In the genomic region with DNA sequence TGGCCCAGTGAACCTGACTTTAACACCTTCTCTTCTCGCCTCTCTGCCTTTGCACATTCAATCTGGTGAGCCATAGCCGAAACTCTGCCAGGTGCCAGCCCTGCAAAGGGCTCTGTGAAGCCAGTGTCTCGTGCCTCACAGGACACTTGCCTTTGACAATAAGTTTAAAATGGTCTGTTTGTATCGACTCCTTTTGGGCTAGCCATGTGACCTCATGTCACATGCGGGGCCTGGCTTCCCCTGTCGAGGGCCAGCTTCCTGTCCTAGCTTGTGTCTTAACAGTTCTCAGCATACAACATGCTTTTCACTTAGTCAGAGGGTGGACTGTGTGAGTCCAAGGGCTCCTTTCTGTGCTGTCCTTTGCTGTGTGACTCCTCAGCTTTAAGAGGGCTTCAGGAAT, we compare ENCODE assay signal across 37 mouse cellular contexts. TPM values are rescaled to one million over a fixed set of nuclear protein-coding genes. Genes with fewer than 3 reads are reported as not detected.
DNase-seq lines count a peak whose midpoint lies in the region; ATAC-seq and TF ChIP-seq lines count a peak whose summit lies in the region.
"Had no signal": no experiment of that assay in that cellular context is flagged by ENCODE, and none has a peak within 500 bp of the region (broad histone marks: within the 10 kb centered on the region; RNA-seq: fewer than 3 reads in every experiment).

No protein-coding gene starts in this region.

- WGBS in embryonic facial prominence, embryonic 13.5 days: 73% methylated on average over 6 of the region's 6 CpGs
- WGBS in embryonic facial prominence, embryonic 10.5 days: 72% methylated on average over 6 of the region's 6 CpGs
- WGBS in liver, postnatal 0 days (ENCODE audit: insufficient replicate concordance): 47% methylated on average over 6 of the region's 6 CpGs
- 54% methylated on average over 6 of the region's 6 CpGs for WGBS in liver, embryonic 11.5 days
- 32% methylated on average over 6 of the region's 6 CpGs for WGBS in bone marrow, adult 2 months
- 70% methylated on average over 6 of the region's 6 CpGs for WGBS in kidney, embryonic 16.5 days

- H3K27me3 ChIP-seq in embryonic facial prominence, embryonic 13.5 days: peaks cover 2% of the 10 kb centered on the region; the same call in 1 of the 2 replicates
- peaks cover 34% of the 10 kb centered on the region for H3K27me3 ChIP-seq in embryonic facial prominence, embryonic 10.5 days (replicated peaks; ENCODE audit: low read depth, poor library complexity, severe bottlenecking)
- H3K27me3 ChIP-seq in liver, postnatal 0 days (ENCODE audit: insufficient read depth, low read length): no peaks in the 10 kb centered on the region
- H3K27me3 ChIP-seq in liver, embryonic 11.5 days (replicated peaks; ENCODE audit: control insufficient read depth, insufficient read depth, low read length): 0 out of 2 replicates have a peak, but pooled peaks cover under 1% of the 10 kb centered on the region
- H3K27me3 ChIP-seq in kidney, embryonic 16.5 days (ENCODE audit: insufficient read depth, low read length): no peaks in the 10 kb centered on the region
- H3K27me3 ChIP-seq: limb, embryonic 15.5 days; neural tube, embryonic 15.5 days had no signal

- H3K4me3 ChIP-seq in embryonic facial prominence, embryonic 13.5 days: no peak overlapping the region
- H3K4me3 ChIP-seq in embryonic facial prominence, embryonic 10.5 days: no peak overlapping the region
- no peak overlapping the region for H3K4me3 ChIP-seq in liver, postnatal 0 days (ENCODE audit: low read depth, low read length)
- H3K4me3 ChIP-seq in liver, embryonic 11.5 days (ENCODE audit: low read depth, low read length): no peak overlapping the region
- H3K4me3 ChIP-seq in bone marrow, adult 2 months (replicated peaks; ENCODE audit: control insufficient read depth, low read depth, low read length): no peak overlapping the region
- no peak overlapping the region for H3K4me3 ChIP-seq in kidney, embryonic 16.5 days (ENCODE audit: low read length)
- H3K4me3 ChIP-seq: forebrain, embryonic 13.5 days; heart, embryonic 15.5 days; hindbrain, embryonic 13.5 days; kidney, embryonic 15.5 days; layer of hippocampus, adult 2 months; left cerebral cortex, adult 2 months; limb, embryonic 15.5 days; midbrain, embryonic 13.5 days; neural tube, embryonic 15.5 days had no signal

- DNase-seq in embryonic facial prominence, embryonic 10.5 days (ENCODE audit: low spot score): no peak
- no peak for DNase-seq in liver, postnatal 0 days
- no peak for DNase-seq in liver, embryonic 11.5 days (ENCODE audit: low spot score)
- DNase-seq: adrenal gland, adult 2 months; cerebellum, adult 11 months; gastrocnemius, postnatal 10 days; heart, postnatal 36 days; kidney, adult 18-20 months; kidney, postnatal 36 days; lung, embryonic 14.5 days; lung, postnatal 14 days; retina, postnatal 1 day had no signal

- ATAC-seq in embryonic facial prominence, embryonic 13.5 days (ENCODE audit: insufficient number of reproducible peaks, insufficient read depth, low FRiP score, low TSS enrichment, low read depth): no peak
- ATAC-seq in liver, postnatal 0 days: 0 out of 2 replicates have a peak, but pooled peaks have one; percentile 7
- ATAC-seq in liver, embryonic 11.5 days (replicated peaks; ENCODE audit: low FRiP score): no peak
- ATAC-seq in megakaryocyte, adult 5-6 weeks (ENCODE audit: poor library complexity, severe bottlenecking): peak; percentile 47; the same call in 1 of the 2 replicates
- ATAC-seq in megakaryocyte-erythroid progenitor cell, adult 5-6 weeks (replicated peaks; ENCODE audit: low FRiP score, low TSS enrichment, poor library complexity, severe bottlenecking): no peak
- ATAC-seq in kidney, embryonic 16.5 days (ENCODE audit: low FRiP score, low TSS enrichment): no peak
- ATAC-seq: forebrain, embryonic 13.5 days; midbrain, embryonic 13.5 days had no signal

- no peak for TF ChIP-seq CTCF in liver, postnatal 0 days (IDR thresholded peaks at IDR 0.05; ENCODE audit: low read depth)
- no peak for TF ChIP-seq CTCF in bone marrow, adult 2 months (IDR thresholded peaks at IDR 0.05; ENCODE audit: control insufficient read depth, insufficient read depth, low read length)

- 0 out of 2 replicates have a peak overlapping the region, but pooled peaks have one; percentile 2 for H3K9ac ChIP-seq in embryonic facial prominence, embryonic 13.5 days
- H3K9ac ChIP-seq in liver, postnatal 0 days (replicated peaks): no peak overlapping the region
- H3K9ac ChIP-seq in liver, embryonic 11.5 days (ENCODE audit: low read depth, low read length): no peak overlapping the region
- H3K9ac ChIP-seq in kidney, embryonic 16.5 days (replicated peaks; ENCODE audit: low read length): no peak overlapping the region
- H3K9ac ChIP-seq: heart, embryonic 15.5 days; hindbrain, embryonic 13.5 days; kidney, embryonic 15.5 days; limb, embryonic 15.5 days; liver, embryonic 14.5 days; lung, embryonic 14.5 days; midbrain, embryonic 13.5 days; neural tube, embryonic 15.5 days had no signal

- no peak for TF ChIP-seq EP300 in liver, postnatal 0 days (IDR thresholded peaks at IDR 0.05; ENCODE audit: low read depth)

- no peak overlapping the region for H3K4me2 ChIP-seq in embryonic facial prominence, embryonic 13.5 days
- no peak overlapping the region for H3K4me2 ChIP-seq in liver, postnatal 0 days (ENCODE audit: low read depth, low read length)
- H3K4me2 ChIP-seq in liver, embryonic 11.5 days: no peak overlapping the region
- H3K4me2 ChIP-seq in kidney, embryonic 16.5 days (replicated peaks; ENCODE audit: low read depth, low read length): no peak overlapping the region
- H3K4me2 ChIP-seq: forebrain, embryonic 13.5 days; heart, embryonic 15.5 days; hindbrain, embryonic 13.5 days; kidney, embryonic 15.5 days; limb, embryonic 15.5 days; lung, embryonic 14.5 days; midbrain, embryonic 13.5 days; neural tube, embryonic 15.5 days had no signal

- TF ChIP-seq POLR2A in bone marrow, adult 2 months (IDR thresholded peaks at IDR 0.05; ENCODE audit: borderline replicate concordance, control insufficient read depth, low read depth, low read length): no peak

- peaks cover 12% of the 10 kb centered on the region; the same call in 1 of the 2 replicates for H3K36me3 ChIP-seq in embryonic facial prominence, embryonic 13.5 days
- no peaks in the 10 kb centered on the region for H3K36me3 ChIP-seq in embryonic facial prominence, embryonic 10.5 days (replicated peaks)
- no peaks in the 10 kb centered on the region for H3K36me3 ChIP-seq in liver, postnatal 0 days (replicated peaks; ENCODE audit: insufficient read depth, low read length)
- no peaks in the 10 kb centered on the region for H3K36me3 ChIP-seq in liver, embryonic 11.5 days (ENCODE audit: control insufficient read depth, insufficient read depth, low read length)
- no peaks in the 10 kb centered on the region; the same call in 1 of the 2 replicates for H3K36me3 ChIP-seq in kidney, embryonic 16.5 days (ENCODE audit: insufficient read depth, low read length)
- H3K36me3 ChIP-seq: heart, embryonic 15.5 days; midbrain, embryonic 13.5 days; neural tube, embryonic 15.5 days had no signal

- peaks cover 7% of the 10 kb centered on the region for H3K4me1 ChIP-seq in embryonic facial prominence, embryonic 13.5 days
- H3K4me1 ChIP-seq in embryonic facial prominence, embryonic 10.5 days: peaks cover 12% of the 10 kb centered on the region
- H3K4me1 ChIP-seq in liver, postnatal 0 days (ENCODE audit: insufficient read depth): peaks cover 18% of the 10 kb centered on the region
- peaks cover 19% of the 10 kb centered on the region for H3K4me1 ChIP-seq in liver, embryonic 11.5 days (replicated peaks; ENCODE audit: control insufficient read depth, insufficient read depth, low read length)
- H3K4me1 ChIP-seq in bone marrow, adult 2 months (ENCODE audit: control insufficient read depth, insufficient read depth, low read length): peaks cover 6% of the 10 kb centered on the region
- H3K4me1 ChIP-seq in kidney, embryonic 16.5 days (ENCODE audit: insufficient read depth, low read length): peaks cover 5% of the 10 kb centered on the region; the same call in 1 of the 2 replicates

- H3K9me3 ChIP-seq in embryonic facial prominence, embryonic 13.5 days: no peaks in the 10 kb centered on the region
- H3K9me3 ChIP-seq in embryonic facial prominence, embryonic 10.5 days: no peaks in the 10 kb centered on the region
- H3K9me3 ChIP-seq in liver, postnatal 0 days (ENCODE audit: low read length): no peaks in the 10 kb centered on the region
- H3K9me3 ChIP-seq in liver, embryonic 11.5 days (ENCODE audit: control insufficient read depth, low read length): no peaks in the 10 kb centered on the region
- H3K9me3 ChIP-seq in kidney, embryonic 16.5 days (ENCODE audit: low read length): no peaks in the 10 kb centered on the region
- H3K9me3 ChIP-seq: forebrain, embryonic 13.5 days; heart, embryonic 15.5 days; hindbrain, embryonic 13.5 days; kidney, embryonic 15.5 days; limb, embryonic 15.5 days; midbrain, embryonic 13.5 days; neural tube, embryonic 15.5 days had no signal

- H3K27ac ChIP-seq in embryonic facial prominence, embryonic 13.5 days: no peak overlapping the region
- H3K27ac ChIP-seq in embryonic facial prominence, embryonic 10.5 days (replicated peaks): no peak overlapping the region
- H3K27ac ChIP-seq in liver, postnatal 0 days (ENCODE audit: low read depth): no peak overlapping the region
- H3K27ac ChIP-seq in liver, embryonic 11.5 days (ENCODE audit: low read depth, low read length): no peak overlapping the region
- H3K27ac ChIP-seq in bone marrow, adult 2 months (ENCODE audit: control insufficient read depth, insufficient read depth, low read depth, low read length, poor library complexity): peak overlapping the region; percentile 52; the same call in 1 of the 2 replicates
- no peak overlapping the region for H3K27ac ChIP-seq in kidney, embryonic 16.5 days (ENCODE audit: low read length)
- H3K27ac ChIP-seq: forebrain, embryonic 13.5 days; heart, embryonic 15.5 days; hindbrain, embryonic 13.5 days; kidney, embryonic 15.5 days; layer of hippocampus, adult 2 months; left cerebral cortex, adult 2 months; limb, embryonic 15.5 days; liver, embryonic 14.5 days; midbrain, embryonic 13.5 days; neural tube, embryonic 15.5 days; stomach, postnatal 0 days had no signal

RNA-seq across cellular contexts. Expression of gene Ssh3, which starts 6.2 kb away (rescaled TPM):
- polyA plus RNA-seq in embryonic facial prominence, embryonic 13.5 days (2015; fragmentation: Nextera tagmentation; extraction: Ambion mirVana): 17.4 and 20.3 TPM in 2 replicates
- polyA plus RNA-seq in embryonic facial prominence, embryonic 10.5 days (2016; fragmentation: Nextera tagmentation; extraction: Ambion mirVana): 4.2 and 4.5 TPM in 2 replicates
- 3.3 and 3.4 TPM in 2 replicates for polyA plus RNA-seq in liver, postnatal 0 days (2015; fragmentation: Nextera tagmentation; extraction: Ambion mirVana)
- 3.2 and 3.3 TPM in 2 replicates for polyA plus RNA-seq in liver, embryonic 11.5 days (2014; fragmentation: Nextera tagmentation; extraction: Ambion mirVana)
- 16.9 and 20.7 TPM in 2 replicates for polyA plus RNA-seq in bone marrow, adult 2 months (2011; ENCODE audit: insufficient read depth, insufficient read length, low replicate concordance, missing spikeins)
- total RNA-seq in megakaryocyte, adult 5-6 weeks (2015): 15.9 and 16.5 TPM in 2 replicates
- total RNA-seq in megakaryocyte, adult 5-6 weeks (2017): 17.2 and 19.8 TPM in 2 replicates
- total RNA-seq in megakaryocyte-erythroid progenitor cell, adult 5-6 weeks (2014; fragmentation: Nextera tagmentation): 5.9 and 27.6 TPM in 2 replicates
- total RNA-seq in megakaryocyte-erythroid progenitor cell, adult 5-6 weeks (2017): 7.0 and 8.6 TPM in 2 replicates
- 22.9 and 24.3 TPM in 2 replicates for polyA plus RNA-seq in kidney, embryonic 16.5 days (2015; fragmentation: Nextera tagmentation; extraction: Ambion mirVana)

RNA-seq across cellular contexts. Expression of gene Ankrd13d, which starts 20.2 kb away (rescaled TPM):
- 12.6 and 13.5 TPM in 2 replicates for polyA plus RNA-seq in embryonic facial prominence, embryonic 13.5 days (2015; fragmentation: Nextera tagmentation; extraction: Ambion mirVana)
- polyA plus RNA-seq in embryonic facial prominence, embryonic 10.5 days (2016; fragmentation: Nextera tagmentation; extraction: Ambion mirVana): 6.3 and 7.6 TPM in 2 replicates
- 0.54 and 0.92 TPM in 2 replicates for polyA plus RNA-seq in liver, postnatal 0 days (2015; fragmentation: Nextera tagmentation; extraction: Ambion mirVana)
- 2.9 and 3.2 TPM in 2 replicates for polyA plus RNA-seq in liver, embryonic 11.5 days (2014; fragmentation: Nextera tagmentation; extraction: Ambion mirVana)
- polyA plus RNA-seq in bone marrow, adult 2 months (2011; ENCODE audit: insufficient read depth, insufficient read length, low replicate concordance, missing spikeins): 8.4 and 53.2 TPM in 2 replicates
- 6.5 and 7.2 TPM in 2 replicates for total RNA-seq in megakaryocyte, adult 5-6 weeks (2015)
- total RNA-seq in megakaryocyte, adult 5-6 weeks (2017): 8.7 and 10.5 TPM in 2 replicates
- 1.0 and 2.2 TPM in 2 replicates for total RNA-seq in megakaryocyte-erythroid progenitor cell, adult 5-6 weeks (2014; fragmentation: Nextera tagmentation)
- total RNA-seq in megakaryocyte-erythroid progenitor cell, adult 5-6 weeks (2017): 0.61 TPM in 1 of 2 replicates, not detected in the other
- 7.4 and 9.0 TPM in 2 replicates for polyA plus RNA-seq in kidney, embryonic 16.5 days (2015; fragmentation: Nextera tagmentation; extraction: Ambion mirVana)

RNA-seq across cellular contexts. Expression of gene Pold4, which starts 31.1 kb away (rescaled TPM):
- polyA plus RNA-seq in embryonic facial prominence, embryonic 13.5 days (2015; fragmentation: Nextera tagmentation; extraction: Ambion mirVana): 21.2 and 24.9 TPM in 2 replicates
- polyA plus RNA-seq in embryonic facial prominence, embryonic 10.5 days (2016; fragmentation: Nextera tagmentation; extraction: Ambion mirVana): 13.7 and 15.1 TPM in 2 replicates
- polyA plus RNA-seq in liver, postnatal 0 days (2015; fragmentation: Nextera tagmentation; extraction: Ambion mirVana): 28.5 and 31.1 TPM in 2 replicates
- polyA plus RNA-seq in liver, embryonic 11.5 days (2014; fragmentation: Nextera tagmentation; extraction: Ambion mirVana): 22.1 and 24.9 TPM in 2 replicates
- 31.7 and 54.7 TPM in 2 replicates for polyA plus RNA-seq in bone marrow, adult 2 months (2011; ENCODE audit: insufficient read depth, insufficient read length, low replicate concordance, missing spikeins)
- total RNA-seq in megakaryocyte, adult 5-6 weeks (2015): 98.9 and 105 TPM in 2 replicates
- total RNA-seq in megakaryocyte, adult 5-6 weeks (2017): 102 and 122 TPM in 2 replicates
- 20.0 and 22.3 TPM in 2 replicates for total RNA-seq in megakaryocyte-erythroid progenitor cell, adult 5-6 weeks (2014; fragmentation: Nextera tagmentation)
- 27.2 and 28.2 TPM in 2 replicates for total RNA-seq in megakaryocyte-erythroid progenitor cell, adult 5-6 weeks (2017)
- 34.2 and 36.3 TPM in 2 replicates for polyA plus RNA-seq in kidney, embryonic 16.5 days (2015; fragmentation: Nextera tagmentation; extraction: Ambion mirVana)

RNA-seq across cellular contexts. Expression of gene Grk2, which starts 43.3 kb away (rescaled TPM):
- polyA plus RNA-seq in embryonic facial prominence, embryonic 13.5 days (2015; fragmentation: Nextera tagmentation; extraction: Ambion mirVana): 17.0 and 19.6 TPM in 2 replicates
- polyA plus RNA-seq in embryonic facial prominence, embryonic 10.5 days (2016; fragmentation: Nextera tagmentation; extraction: Ambion mirVana): 12.5 and 14.8 TPM in 2 replicates
- 11.9 and 14.8 TPM in 2 replicates for polyA plus RNA-seq in liver, postnatal 0 days (2015; fragmentation: Nextera tagmentation; extraction: Ambion mirVana)
- 22.1 and 23.1 TPM in 2 replicates for polyA plus RNA-seq in liver, embryonic 11.5 days (2014; fragmentation: Nextera tagmentation; extraction: Ambion mirVana)
- 153 and 243 TPM in 2 replicates for polyA plus RNA-seq in bone marrow, adult 2 months (2011; ENCODE audit: insufficient read depth, insufficient read length, low replicate concordance, missing spikeins)
- total RNA-seq in megakaryocyte, adult 5-6 weeks (2015): 278 TPM in 2 replicates
- 231 and 296 TPM in 2 replicates for total RNA-seq in megakaryocyte, adult 5-6 weeks (2017)
- total RNA-seq in megakaryocyte-erythroid progenitor cell, adult 5-6 weeks (2014; fragmentation: Nextera tagmentation): 103 and 118 TPM in 2 replicates
- 81.8 and 93.1 TPM in 2 replicates for total RNA-seq in megakaryocyte-erythroid progenitor cell, adult 5-6 weeks (2017)
- polyA plus RNA-seq in kidney, embryonic 16.5 days (2015; fragmentation: Nextera tagmentation; extraction: Ambion mirVana): 15.9 and 20.0 TPM in 2 replicates

RNA-seq across cellular contexts. Expression of gene AC109138.7, which starts 48.6 kb away (rescaled TPM):
- polyA plus RNA-seq in embryonic facial prominence, embryonic 13.5 days (2015; fragmentation: Nextera tagmentation; extraction: Ambion mirVana): not detected in 2 replicates
- not detected in 2 replicates for polyA plus RNA-seq in embryonic facial prominence, embryonic 10.5 days (2016; fragmentation: Nextera tagmentation; extraction: Ambion mirVana)
- not detected in 2 replicates for polyA plus RNA-seq in liver, postnatal 0 days (2015; fragmentation: Nextera tagmentation; extraction: Ambion mirVana)
- not detected in 2 replicates for polyA plus RNA-seq in liver, embryonic 11.5 days (2014; fragmentation: Nextera tagmentation; extraction: Ambion mirVana)
- not detected in 2 replicates for polyA plus RNA-seq in bone marrow, adult 2 months (2011; ENCODE audit: insufficient read depth, insufficient read length, low replicate concordance, missing spikeins)
- not detected in 2 replicates for total RNA-seq in megakaryocyte, adult 5-6 weeks (2015)
- total RNA-seq in megakaryocyte, adult 5-6 weeks (2017): not detected in 2 replicates
- total RNA-seq in megakaryocyte-erythroid progenitor cell, adult 5-6 weeks (2014; fragmentation: Nextera tagmentation): 2.1 TPM in 1 of 2 replicates, not detected in the other
- total RNA-seq in megakaryocyte-erythroid progenitor cell, adult 5-6 weeks (2017): not detected in 2 replicates
- not detected in 2 replicates for polyA plus RNA-seq in kidney, embryonic 16.5 days (2015; fragmentation: Nextera tagmentation; extraction: Ambion mirVana)
- total RNA-seq: adrenal gland, adult 2 months; adrenal gland, postnatal 4 days; common myeloid progenitor, adult 5-6 weeks; gastrocnemius, postnatal 10 days; heart, postnatal 36 days; layer of hippocampus, adult 2 months; layer of hippocampus, postnatal 14 days; left cerebral cortex, adult 2 months; left cerebral cortex, postnatal 25 days; megakaryocyte progenitor cell, adult 5-6 weeks; monocyte, adult 5-6 weeks had no signal
- polyA plus RNA-seq: adrenal gland, adult 2 months; forebrain, embryonic 13.5 days; gonadal fat pad, adult 2 months; heart, embryonic 15.5 days; hindbrain, embryonic 13.5 days; kidney, embryonic 15.5 days; limb, embryonic 15.5 days; liver, embryonic 14.5 days; lung, embryonic 14.5 days; midbrain, embryonic 13.5 days; neural tube, embryonic 15.5 days; spleen, adult 2 months; stomach, postnatal 0 days; urinary bladder, adult 2 months had no signal

Comparison
In these comparisons a context has a peak if more than half of its experiments do, and no peak if none do; other contexts are left out.
1. ATAC-seq: peak in liver, postnatal 0 days (single experiment) and megakaryocyte, adult 5-6 weeks (single experiment); none in embryonic facial prominence, embryonic 13.5 days (single experiment), liver, embryonic 11.5 days (single experiment), megakaryocyte-erythroid progenitor cell, adult 5-6 weeks (single experiment) and kidney, embryonic 16.5 days (single experiment).